Mouse (Mus musculus) liver, postnatal 0 days (tissue): ENCODE data around the gene Hecw2. TPM values are rescaled to one million over a fixed set of nuclear protein-coding genes. Genes with fewer than 3 reads are reported as not detected.
A peak's percentile ranks its signal among the peaks of the same experiment; 100 is the strongest.

ENCODE experiments used
- ATAC-seq: fragments of 200-750 bp; cut with Nextera tagmentation; 2 replicates; pipeline ENCODE4 v1.8.0; 2017; ENCODE audit warnings: mild to moderate bottlenecking, moderate library complexity
- DNase-seq: peaks from one replicate; pipeline ENCODE4 v3.0.0-alpha.2; 2016
- H3K27ac ChIP-seq: fragments of 300-500 bp; sonication (generic); 2 replicates; pipeline ENCODE4 v1.5.1; 2014; ENCODE audit warnings: antibody characterized with exemption, moderate library complexity, mild to moderate bottlenecking, low read depth
- H3K27me3 ChIP-seq: fragments of 300-500 bp; sonication (generic); 2 replicates; pipeline ENCODE4 v1.6.1; 2014; ENCODE audit warnings: low read length, control low read depth, mixed read lengths; ENCODE audit not compliant: insufficient read depth
- H3K36me3 ChIP-seq: fragments of 300-500 bp; sonication (generic); replicated peaks from 2 replicates; pipeline ENCODE4 v1.6.1; 2014; ENCODE audit warnings: mild to moderate bottlenecking, control low read depth, low read length, moderate library complexity, mixed read lengths; ENCODE audit not compliant: insufficient read depth
- H3K4me1 ChIP-seq: fragments of 300-500 bp; sonication (generic); 2 replicates; pipeline ENCODE4 v1.6.1; 2014; ENCODE audit warnings: antibody characterized with exemption, mild to moderate bottlenecking, control low read depth; ENCODE audit not compliant: insufficient read depth
- H3K4me2 ChIP-seq: fragments of 300-500 bp; sonication (generic); 2 replicates; pipeline ENCODE4 v1.6.1; 2014; ENCODE audit warnings: low read depth, mild to moderate bottlenecking, low read length, moderate library complexity, mixed read lengths
- H3K4me3 ChIP-seq: fragments of 300-500 bp; sonication (generic); 2 replicates; pipeline ENCODE4 v1.5.1; 2014; ENCODE audit warnings: low read depth, low read length
- H3K9ac ChIP-seq: fragments of 300-500 bp; sonication (generic); replicated peaks from 2 replicates; pipeline ENCODE4 v1.6.1; 2014; ENCODE audit warnings: mild to moderate bottlenecking, moderate library complexity
- H3K9me3 ChIP-seq: fragments of 300-500 bp; sonication (generic); 2 replicates; pipeline ENCODE4 v1.6.1; 2016; ENCODE audit warnings: mild to moderate bottlenecking, control low read depth, low read length, mixed read lengths
- CTCF ChIP-seq: sonication (generic); IDR thresholded peaks from 2 replicates; pipeline ENCODE4 v1.5.1; 2016; ENCODE audit warnings: antibody characterized with exemption, low read depth
- EP300 ChIP-seq: IDR thresholded peaks from 2 replicates; pipeline ENCODE4 v1.6.1; 2016; ENCODE audit warnings: antibody characterized with exemption, low read depth, mild to moderate bottlenecking
- WGBS: fragments of 180-500 bp; shearing (Covaris S2); extraction: QIAGEN DNeasy Blood & Tissue Kit; methylation state at CpG from one replicate; pipeline ENCODE4 v1.1.7; 2014; ENCODE audit not compliant: insufficient replicate concordance; 5-methylcytosine and 5-hydroxymethylcytosine counted together
- polyA plus RNA-seq: library from polyadenylated mRNA; unstranded; fragments of >200 nt; fragmentation: Nextera tagmentation; extraction: Ambion mirVana; gene quantifications from 2 replicates; pipeline ENCODE4 v1.2.1, GENCODE M21; 2015

Hecw2 gene
- polyA plus RNA-seq, 1 experiment from 2014 or later: 0.61 TPM

DNA sequence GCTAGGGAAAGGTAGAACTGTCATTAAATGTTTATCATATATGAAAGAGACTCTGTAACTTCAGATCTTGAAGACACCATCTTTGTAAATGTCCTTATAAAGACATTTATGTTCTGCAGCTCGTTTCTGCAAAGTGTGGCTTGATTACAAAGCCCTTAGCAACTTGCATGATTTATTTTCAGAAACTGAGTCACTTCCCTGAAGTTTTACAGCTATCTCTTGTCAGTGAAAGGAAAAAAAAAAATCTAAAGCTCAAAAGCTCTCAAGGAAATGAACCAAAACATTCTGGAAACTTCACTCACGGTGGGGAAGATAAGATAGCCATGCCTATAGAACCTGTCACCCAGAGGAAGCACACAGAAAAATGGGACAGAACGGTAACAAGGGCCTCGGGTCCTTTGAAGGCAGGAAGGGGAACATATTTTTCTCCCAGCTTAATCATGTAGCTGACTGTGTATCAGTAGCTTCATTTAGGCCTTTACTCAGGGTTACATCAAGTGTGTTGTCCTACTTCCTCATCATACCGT is 189.0 kb downstream of the Hecw2 start:
- no peaks in the 10 kb centered on the region for H3K4me1 ChIP-seq
- TF ChIP-seq EP300 (peak; percentile 74; the same call in 1 of the 2 replicates), CTCF (no peak)
- DNase-seq (no peak), ATAC-seq (no peak)
- no peak overlapping the region for H3K4me2 ChIP-seq
- H3K9ac ChIP-seq: no peak overlapping the region
- no peak overlapping the region for H3K27ac ChIP-seq
- no peaks in the 10 kb centered on the region for H3K9me3 ChIP-seq
- no peaks in the 10 kb centered on the region for H3K27me3 ChIP-seq
- WGBS: 31% methylated on average over 5 of the region's 5 CpGs
- H3K36me3 ChIP-seq: no peaks in the 10 kb centered on the region
- no peak overlapping the region for H3K4me3 ChIP-seq

GRCm38 (mm10) chr1:54003288-54003687 is 191.7 kb downstream of the Hecw2 start:
- 61% methylated on average over 3 of the region's 3 CpGs for WGBS
- ATAC-seq (no peak), DNase-seq (no peak)
- Histone ChIP-seq H3K36me3 (no peaks in the 10 kb centered on the region), H3K9ac (no peak overlapping the region), H3K4me2 (no peak overlapping the region), H3K27me3 (no peaks in the 10 kb centered on the region), H3K4me3 (no peak overlapping the region), H3K9me3 (no peaks in the 10 kb centered on the region), H3K4me1 (no peaks in the 10 kb centered on the region), H3K27ac (no peak overlapping the region)
- TF ChIP-seq CTCF: no peak
- no peak for TF ChIP-seq EP300

DNA sequence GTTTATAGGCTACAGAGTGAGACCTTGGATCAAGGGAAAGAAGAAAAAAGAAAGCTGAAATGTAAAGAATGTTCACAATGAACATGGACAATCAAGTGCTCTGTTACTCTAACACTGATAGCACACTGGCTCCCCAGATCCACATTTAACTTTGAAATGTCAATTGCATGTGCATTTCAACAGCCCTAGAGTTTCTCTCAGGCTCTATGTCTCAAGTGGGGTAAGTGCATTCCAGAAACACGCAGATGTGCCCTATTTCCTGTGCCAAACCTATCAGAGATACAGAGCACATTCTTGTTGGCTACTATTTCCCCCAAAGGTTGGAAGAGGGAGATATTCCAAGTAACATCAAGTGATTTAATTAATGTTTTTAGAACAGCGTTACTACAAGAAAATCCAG is 192.9 kb downstream of the Hecw2 start:
- no peaks in the 10 kb centered on the region for H3K9me3 ChIP-seq
- 60% methylated on average over 2 of the region's 2 CpGs for WGBS
- no peak for DNase-seq
- H3K4me3 ChIP-seq: no peak overlapping the region
- TF ChIP-seq CTCF: no peak
- no peak for TF ChIP-seq EP300
- H3K4me2 ChIP-seq: no peak overlapping the region
- H3K36me3 ChIP-seq: no peaks in the 10 kb centered on the region
- H3K27me3 ChIP-seq: no peaks in the 10 kb centered on the region
- H3K9ac ChIP-seq: no peak overlapping the region
- H3K27ac ChIP-seq: no peak overlapping the region
- no peaks in the 10 kb centered on the region for H3K4me1 ChIP-seq
- ATAC-seq: no peak

GRCm38 (mm10) chr1:53997239-53997638 is 197.7 kb downstream of the Hecw2 start:
- no peaks in the 10 kb centered on the region for H3K27me3 ChIP-seq
- no peaks in the 10 kb centered on the region for H3K36me3 ChIP-seq
- H3K4me2 ChIP-seq: no peak overlapping the region
- no peaks in the 10 kb centered on the region for H3K9me3 ChIP-seq
- no peak overlapping the region for H3K27ac ChIP-seq
- WGBS: 94% methylated on average over 1 of the region's 1 CpGs
- H3K9ac ChIP-seq: no peak overlapping the region
- no peak for TF ChIP-seq CTCF
- no peak for TF ChIP-seq EP300
- H3K4me3 ChIP-seq: no peak overlapping the region
- DNase-seq (no peak), ATAC-seq (no peak)
- no peaks in the 10 kb centered on the region for H3K4me1 ChIP-seq

DNA sequence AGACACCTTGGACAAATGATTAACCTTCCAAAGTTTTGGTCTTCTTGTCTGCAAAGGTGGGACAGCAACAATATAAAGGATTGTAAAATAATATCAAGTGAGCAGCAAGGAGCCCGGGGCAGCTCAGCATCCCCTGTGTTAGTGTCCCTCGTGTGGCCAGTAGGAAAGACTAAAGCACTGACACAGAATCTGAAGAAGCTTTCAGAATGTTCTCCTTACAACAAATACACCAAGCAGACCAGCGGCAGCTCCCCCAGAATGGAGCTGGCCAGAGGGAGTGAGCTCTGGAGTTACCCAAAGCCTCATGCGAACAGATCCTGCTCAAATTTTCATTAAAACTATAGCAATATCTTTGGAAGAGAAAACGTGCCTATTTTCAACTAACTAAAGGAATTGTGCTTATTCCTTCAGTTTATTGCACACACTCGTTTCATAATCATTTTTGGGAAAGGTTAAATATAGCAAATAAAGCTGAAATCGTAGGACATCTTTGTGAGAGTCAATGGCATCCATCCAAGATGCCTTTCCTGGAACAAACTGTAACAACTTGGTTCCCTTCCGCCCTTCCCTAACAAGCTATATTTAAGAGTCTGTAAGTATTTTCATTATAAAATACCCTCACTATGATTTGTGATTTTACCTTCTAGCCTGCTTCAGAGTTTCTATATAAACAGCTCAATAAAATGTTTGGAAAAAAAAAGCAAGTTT is 208.6 kb downstream of the Hecw2 start:
- Histone ChIP-seq H3K4me1 (no peaks in the 10 kb centered on the region), H3K27me3 (no peaks in the 10 kb centered on the region), H3K27ac (no peak overlapping the region), H3K9ac (no peak overlapping the region), H3K4me2 (no peak overlapping the region), H3K9me3 (no peaks in the 10 kb centered on the region), H3K36me3 (no peaks in the 10 kb centered on the region), H3K4me3 (no peak overlapping the region)
- no peak for DNase-seq
- ATAC-seq: no peak
- 61% methylated on average over 8 of the region's 8 CpGs for WGBS
- TF ChIP-seq CTCF (no peak), EP300 (peak; percentile 53)

- DNase-seq (peak; percentile 22), ATAC-seq (peak; percentile 41; the same call in 1 of the 2 replicates)
- no peaks in the 10 kb centered on the region for H3K36me3 ChIP-seq
- H3K4me3 ChIP-seq: no peak overlapping the region
- no peak overlapping the region for H3K4me2 ChIP-seq
- H3K4me1 ChIP-seq: no peaks in the 10 kb centered on the region
- no peak overlapping the region for H3K9ac ChIP-seq
- no peaks in the 10 kb centered on the region for H3K9me3 ChIP-seq
- TF ChIP-seq CTCF: no peak
- TF ChIP-seq EP300: no peak
- 0 out of 2 replicates have a peak overlapping the region, but pooled peaks have one; percentile 55 for H3K27ac ChIP-seq
- no peaks in the 10 kb centered on the region for H3K27me3 ChIP-seq
- WGBS: 48% methylated on average over 2 of the region's 2 CpGs
These were observed 216.5 kb downstream of the Hecw2 start for GRCm38 (mm10) chr1:53978514-53978831.
